Mouse (Mus musculus): ENCODE measurements around the gene Gnrhr. TPM values are rescaled to one million over a fixed set of nuclear protein-coding genes. Genes with fewer than 3 reads are reported as not detected.

The Gnrhr gene
- not detected in 2 replicates for polyA plus RNA-seq (2012)

DNA sequence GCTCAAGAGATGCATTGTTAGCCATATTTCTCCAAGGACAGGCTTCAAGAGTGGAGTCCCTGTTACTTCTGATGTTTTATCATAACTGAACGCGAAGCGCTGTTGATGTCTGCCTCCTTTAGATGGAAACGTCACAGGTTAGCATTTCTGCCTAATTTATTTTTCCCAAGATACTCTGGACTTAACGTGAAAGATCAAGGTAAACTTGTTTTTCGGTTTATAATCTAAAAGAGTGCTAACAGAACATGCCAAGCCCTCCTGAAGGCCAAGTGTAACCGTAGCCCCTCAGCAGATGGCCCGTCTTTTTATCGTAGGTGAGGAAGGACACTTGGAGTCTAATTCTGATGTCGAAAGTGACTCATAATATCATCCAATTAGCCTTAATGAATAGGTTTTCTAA is at the start of gene Gnrhr:
Gnrhr (minus strand) TSS at position 101 of the 400 bp plus-strand sequence.

DNA sequence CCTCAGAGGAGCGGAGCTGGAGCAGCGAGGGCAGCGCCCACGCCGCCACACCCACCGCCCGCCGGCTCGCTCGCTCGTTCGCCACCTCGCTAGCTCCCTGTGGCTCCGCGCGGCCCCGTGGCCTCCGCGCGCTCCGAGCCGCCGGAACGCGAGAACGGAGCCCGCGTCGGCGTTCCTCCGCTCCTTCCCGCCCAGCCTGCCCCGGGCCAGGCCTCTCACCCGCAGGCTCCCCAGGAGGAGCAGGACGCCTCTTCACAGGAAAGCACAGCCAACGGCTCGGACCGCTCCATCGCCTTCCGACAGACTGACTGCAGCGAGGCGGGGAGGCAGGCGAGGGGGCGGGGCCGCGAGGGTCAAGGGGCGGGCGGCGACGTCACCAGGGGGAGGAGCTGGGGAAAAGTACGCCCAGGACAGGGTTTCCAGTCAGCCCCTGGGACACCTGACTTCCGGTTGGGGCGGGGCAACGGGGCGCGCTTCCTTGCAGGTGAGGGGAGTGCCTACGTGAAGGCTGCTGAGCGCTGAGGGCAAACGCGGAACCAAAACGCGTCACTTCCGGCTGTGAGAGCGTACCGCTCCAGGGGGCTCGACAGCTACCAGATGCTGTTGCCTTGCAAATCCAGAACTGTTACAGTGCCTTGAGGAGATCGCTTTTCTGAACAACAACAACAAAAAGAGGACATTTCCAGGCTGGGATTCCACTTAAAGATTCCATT is 25.1 kb downstream of the Gnrhr start, which contains the start of gene Uba6:
Uba6 (minus strand) TSS at position 355 of the 713 bp plus-strand sequence.

Other genes with a start within 250 kb of the Gnrhr start
- gene Cenpc1, start 132.3 kb downstream of the Gnrhr start, polyA plus RNA-seq (2012), result 4.3 and 4.4 TPM in 2 replicates
- 1.1 and 2.4 TPM in 2 replicates for gene Stap1, start 126.2 kb downstream of the Gnrhr start, polyA plus RNA-seq (2012)
- 0.51 and 0.54 TPM in 2 replicates for gene Uba6, start 25.1 kb downstream of the Gnrhr start, polyA plus RNA-seq (2012)
- not detected in 2 replicates for gene Tmprss11c, start 91.4 kb upstream of the Gnrhr start, polyA plus RNA-seq (2012)
- gene Tmprss11d, start 175.5 kb upstream of the Gnrhr start, polyA plus RNA-seq (2012), result not detected in 2 replicates

All from megakaryocyte-erythroid progenitor cell, adult 5 weeks (primary cell).